Mouse (Mus musculus) c-Kit-positive CD71-positive TER-119-negative erythroid progenitor cells, embryonic 14.5 days (primary cell): ENCODE measurements around the gene Fndc3b.

Experiments
- DNase-seq: peaks from one replicate; pipeline ENCODE4 v3.0.0-alpha.2; 2013; ENCODE audit warnings: low read depth

Fndc3b gene

DNA sequence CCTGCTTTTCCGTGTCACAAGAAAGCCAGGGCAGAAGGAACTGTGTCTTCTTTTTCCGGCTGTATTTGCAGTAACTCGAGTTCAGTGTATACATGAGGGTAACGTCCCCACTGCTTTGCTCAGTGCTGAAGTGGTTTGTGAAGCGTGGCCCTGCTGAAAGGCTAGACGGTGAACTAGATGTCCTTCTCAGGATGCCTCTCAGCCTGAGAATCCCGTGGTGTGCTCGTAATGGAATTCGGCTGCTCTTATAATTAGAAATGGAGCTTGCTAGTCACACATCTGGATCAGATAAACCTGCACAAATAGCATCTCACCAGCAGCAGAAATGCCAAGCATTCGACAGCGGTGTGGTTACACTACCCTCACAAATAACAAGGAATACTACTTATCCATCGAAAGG, 40.7 kb downstream of the Fndc3b start:
- no peak for DNase-seq

DNA sequence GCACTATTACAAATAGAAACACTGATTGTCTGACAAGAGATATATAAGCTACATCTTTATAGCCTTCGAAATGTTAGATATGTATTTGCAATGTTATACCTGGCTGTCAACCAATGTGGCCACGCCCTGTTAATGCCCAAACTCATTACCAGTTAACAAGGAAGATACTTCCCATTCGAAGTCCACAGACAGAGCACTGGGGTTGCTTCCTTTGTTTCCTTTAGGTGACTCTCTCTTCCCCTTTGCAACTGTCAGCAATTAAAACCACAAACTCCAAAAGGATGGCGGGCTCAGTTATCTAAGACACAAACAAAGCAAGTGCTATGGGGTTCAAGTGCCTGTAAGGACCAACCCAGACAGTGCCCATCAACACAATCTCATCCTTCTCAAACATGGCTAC, 43.8 kb downstream of the Fndc3b start:
- DNase-seq = no peak

DNA sequence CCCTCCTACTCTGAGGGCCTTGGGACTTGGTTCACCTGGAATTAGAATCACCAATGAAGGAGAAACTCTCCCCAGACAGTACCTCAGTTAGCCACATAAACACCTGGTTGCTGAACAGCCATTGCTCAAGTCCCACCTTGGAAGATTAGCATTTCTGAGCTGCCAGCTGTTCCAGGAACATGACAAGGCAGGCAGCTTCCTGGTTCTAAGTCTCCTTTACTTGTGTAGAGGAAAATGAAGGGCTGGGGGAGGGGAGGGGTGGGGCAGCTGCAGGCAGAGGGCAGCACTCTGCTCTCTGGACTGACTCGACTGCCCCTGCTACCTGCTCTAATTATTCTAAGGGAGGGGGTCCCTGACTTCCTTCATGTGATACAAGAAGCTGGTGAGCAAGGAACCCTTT, 45.8 kb downstream of the Fndc3b start:
- DNase-seq = no peak

DNA sequence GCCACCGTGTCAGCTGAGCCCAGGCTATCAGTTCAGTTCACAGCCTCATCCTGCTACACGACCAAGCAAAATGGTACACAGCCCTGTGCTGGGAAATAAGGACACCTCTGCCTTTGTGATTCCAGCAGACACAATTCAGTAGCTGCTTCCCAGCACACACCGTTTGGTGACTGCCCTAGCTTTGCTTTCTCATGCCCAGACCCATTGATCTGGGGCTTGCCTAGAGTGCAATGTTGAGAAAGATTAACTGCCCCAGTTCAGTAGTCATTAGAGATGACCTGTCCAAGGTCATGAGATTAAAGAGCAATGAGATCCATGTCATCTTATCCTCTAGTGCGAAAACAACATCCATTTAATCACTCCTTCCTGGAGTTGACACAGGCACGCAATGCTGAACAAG, 47.9 kb downstream of the Fndc3b start:
- no peak for DNase-seq

DNA sequence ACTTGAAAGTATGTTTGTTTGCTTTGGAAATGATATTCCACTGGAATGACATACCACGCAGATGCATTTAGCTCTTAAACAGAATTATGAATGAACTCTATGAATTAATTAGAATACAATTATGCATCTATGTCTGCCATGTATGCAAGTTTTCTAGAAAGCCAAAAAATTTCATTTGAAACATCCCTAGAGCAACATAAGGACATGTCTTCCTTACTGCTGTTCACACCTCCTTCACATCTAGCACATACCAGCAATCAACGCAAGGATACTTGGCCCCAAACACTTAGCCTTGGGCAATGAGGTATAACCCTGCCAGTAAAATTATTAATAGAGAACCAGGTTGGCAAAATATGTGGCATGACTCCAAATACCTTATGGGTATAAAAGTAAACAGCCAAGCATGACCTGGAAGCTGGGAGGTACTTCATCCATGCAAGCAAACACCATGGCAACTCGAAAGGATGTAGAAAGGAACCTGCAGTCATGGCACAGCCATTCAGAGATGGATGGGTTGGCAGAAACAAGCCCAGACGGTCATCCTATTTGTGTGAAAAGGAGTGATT, 52.8 kb downstream of the Fndc3b start:
- DNase-seq = no peak

DNA sequence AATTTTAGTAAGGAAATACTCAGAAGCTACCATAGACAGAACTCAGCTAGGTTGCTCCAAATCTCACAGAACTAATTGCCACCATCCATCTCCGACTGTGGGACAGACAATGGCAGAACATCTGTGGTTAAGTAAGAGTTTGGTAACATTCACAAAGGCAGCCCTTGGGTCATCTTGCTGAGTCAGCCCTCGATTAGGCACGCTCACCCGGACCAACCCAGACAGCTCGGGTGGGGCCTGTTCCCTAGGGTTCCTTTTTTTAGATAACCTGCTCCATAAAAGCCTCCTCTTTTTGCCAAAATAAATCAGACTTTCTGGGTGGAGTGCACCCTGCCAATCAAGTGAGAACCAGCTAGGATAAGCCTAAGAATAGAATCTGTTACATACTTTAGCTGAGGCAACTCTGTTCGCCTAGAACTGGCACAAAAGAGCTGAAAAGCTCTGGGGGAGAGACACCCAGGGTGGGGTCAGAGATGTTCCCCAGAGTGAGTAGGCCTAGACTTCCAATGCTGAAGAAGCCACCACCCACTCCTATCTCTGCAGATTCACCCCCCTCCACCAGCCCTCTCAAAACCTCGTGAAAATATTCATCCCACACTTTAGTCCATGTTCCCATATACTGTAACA, 54.2 kb downstream of the Fndc3b start:
- DNase-seq = no peak

DNA sequence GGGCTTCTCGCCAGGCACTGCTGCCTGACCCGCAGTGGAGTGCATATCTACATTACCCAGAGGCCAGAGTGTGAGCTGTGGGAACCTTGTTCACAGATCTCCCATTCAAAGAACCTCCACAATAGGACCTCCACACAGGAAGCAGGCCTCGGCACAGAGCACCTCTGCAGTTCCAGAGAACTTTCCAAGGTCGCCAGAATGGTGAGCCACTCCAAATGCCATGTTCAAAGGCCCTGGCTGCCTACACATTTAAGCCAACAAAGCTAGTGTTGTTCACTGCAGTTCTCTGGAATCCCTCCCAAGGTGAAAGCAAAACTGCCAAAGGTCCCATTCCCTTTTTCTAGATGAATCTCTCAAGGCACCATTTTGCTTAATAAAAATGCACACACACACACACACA, 55.4 kb downstream of the Fndc3b start:
- DNase-seq = no peak

DNA sequence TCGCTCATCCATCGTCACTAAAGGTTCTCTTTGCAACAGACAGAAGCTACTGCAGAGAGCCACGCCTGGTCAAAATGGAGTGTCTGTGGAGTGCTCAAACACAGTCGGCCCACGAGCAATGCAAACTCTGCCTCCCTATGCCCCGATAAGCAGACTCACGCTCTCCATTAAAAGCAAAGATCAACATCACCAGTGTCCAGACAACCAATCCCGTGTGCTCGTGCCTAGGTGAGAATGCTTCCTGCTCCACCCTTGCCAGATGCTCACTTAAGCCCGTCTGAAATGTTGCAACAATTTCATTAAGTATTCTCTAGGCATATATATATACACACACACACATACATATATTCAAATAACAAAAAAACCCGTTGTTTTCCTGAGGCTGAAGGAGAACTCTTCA, 56.1 kb downstream of the Fndc3b start:
- DNase-seq = no peak

DNA sequence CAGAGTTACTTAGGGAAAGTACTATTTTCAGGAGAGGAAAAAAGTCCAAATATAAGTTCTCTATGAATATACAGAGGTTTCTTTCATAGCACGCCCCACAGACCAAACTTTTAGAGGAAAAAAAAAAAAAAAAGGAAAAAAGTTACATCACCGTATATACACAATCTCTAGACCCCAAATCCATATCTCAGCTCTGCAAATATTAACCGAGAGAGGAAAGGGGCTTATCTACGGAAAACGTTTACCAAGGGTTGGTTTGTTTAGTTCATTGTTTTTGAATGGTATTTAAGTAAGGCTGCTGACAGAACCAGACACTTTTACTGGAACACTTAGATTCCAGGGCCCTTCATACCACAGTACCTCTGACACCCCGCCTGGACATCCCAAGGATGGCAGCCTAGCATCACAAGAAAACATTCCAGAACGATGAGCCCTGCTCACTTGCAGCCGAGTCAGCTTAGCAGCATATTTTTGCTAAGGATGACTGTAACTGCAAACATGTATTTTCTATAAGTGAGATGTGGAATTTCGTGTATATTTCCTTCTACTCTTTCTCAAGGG, 58.6 kb downstream of the Fndc3b start:
- no peak for DNase-seq

DNA sequence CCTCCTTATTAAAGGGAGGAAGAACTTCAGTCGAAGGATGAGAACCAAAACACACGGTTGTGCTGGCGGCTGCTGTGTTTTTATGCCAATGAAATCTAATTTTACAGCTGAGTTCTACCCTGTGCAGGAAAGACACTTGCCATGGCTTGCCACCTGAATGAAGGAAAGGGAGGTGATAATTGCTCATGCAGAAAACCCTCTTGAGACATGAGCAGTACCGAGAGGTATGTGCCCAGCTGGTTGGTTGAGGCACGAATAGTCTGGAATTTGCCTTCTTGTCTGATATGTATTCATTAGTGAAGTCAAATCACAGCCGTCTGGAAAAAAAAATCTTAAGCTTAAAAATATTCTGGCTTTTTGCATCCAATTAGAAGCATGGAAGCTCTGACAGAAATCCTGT, 59.4 kb downstream of the Fndc3b start:
- DNase-seq = no peak

DNA sequence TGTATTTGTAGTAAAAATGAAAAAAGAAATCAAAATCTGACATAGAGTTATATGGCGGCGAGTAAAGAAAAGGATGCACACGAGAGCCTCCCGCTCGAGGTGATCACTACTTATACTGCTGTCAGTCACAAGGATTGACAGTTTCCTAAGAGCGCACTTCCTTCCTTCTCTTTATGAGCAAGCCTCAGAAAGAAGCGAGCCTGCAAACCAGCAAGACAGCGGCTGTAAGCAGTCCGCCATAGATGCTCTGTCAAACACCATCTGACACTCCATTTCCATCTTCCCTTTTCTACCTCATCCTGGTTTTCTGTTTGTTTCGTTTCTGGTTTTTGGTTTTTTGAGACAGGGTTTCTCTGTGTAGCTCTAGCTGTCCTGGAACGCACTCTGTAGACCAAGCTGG, 61.0 kb downstream of the Fndc3b start:
- no peak for DNase-seq

DNA sequence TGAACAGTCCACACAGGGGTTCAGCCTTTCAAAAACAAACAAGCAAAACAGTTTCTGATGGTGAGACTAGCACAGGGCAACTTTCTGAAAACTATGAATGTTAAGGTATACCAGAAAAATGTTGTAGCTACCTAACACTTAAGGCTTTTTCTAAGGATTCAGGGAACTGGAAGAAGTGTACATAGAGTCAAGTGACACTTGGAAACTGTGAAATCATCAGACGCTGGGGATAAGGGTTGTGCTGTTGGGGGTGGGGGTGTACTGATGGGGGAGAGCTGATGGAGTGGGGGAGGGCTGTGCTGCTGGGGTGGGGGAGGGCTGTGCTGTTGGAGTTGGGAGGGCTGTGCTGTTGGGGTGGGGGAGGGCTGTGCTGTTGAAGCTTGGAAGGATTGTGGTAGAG, 61.8 kb downstream of the Fndc3b start:
- no peak for DNase-seq

DNA sequence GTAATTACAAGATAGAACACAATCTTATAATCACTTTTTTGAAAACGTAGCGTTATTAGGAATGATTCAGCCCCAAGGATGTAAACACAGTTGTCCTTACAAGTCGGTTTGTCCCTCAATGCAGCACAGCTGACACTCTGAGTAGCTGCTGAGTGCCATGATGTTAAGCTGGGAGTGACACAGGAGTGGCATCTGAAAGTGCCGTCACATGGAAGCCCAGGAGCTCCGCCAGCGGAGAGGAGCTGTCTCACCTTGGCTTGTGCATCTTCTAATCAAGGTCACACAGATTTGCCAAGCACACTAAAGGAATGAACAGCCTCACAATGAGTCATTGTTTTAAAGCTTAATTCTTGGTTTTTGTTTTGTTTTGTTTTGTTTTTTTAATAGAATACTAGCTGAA, 68.7 kb downstream of the Fndc3b start:
- no peak for DNase-seq

DNA sequence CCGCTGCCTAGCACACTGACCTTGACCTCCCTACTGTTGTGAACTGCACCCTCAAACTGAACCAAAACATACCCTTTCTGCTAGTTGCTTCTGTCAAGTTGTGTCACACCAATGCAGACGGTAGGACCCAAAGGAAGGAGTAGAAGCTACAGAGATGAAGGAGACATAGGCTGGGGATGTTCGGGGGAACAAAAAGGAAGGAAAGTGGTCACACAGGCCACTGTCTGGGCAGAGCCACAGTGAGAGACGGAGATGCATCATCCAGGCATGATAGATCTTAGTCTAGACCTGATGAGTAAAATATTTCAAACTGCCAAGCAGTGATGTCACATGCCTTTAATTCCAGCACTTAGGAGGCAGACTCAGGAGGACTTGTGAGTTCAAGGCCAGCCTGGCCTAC, 71.4 kb downstream of the Fndc3b start:
- DNase-seq = no peak

DNA sequence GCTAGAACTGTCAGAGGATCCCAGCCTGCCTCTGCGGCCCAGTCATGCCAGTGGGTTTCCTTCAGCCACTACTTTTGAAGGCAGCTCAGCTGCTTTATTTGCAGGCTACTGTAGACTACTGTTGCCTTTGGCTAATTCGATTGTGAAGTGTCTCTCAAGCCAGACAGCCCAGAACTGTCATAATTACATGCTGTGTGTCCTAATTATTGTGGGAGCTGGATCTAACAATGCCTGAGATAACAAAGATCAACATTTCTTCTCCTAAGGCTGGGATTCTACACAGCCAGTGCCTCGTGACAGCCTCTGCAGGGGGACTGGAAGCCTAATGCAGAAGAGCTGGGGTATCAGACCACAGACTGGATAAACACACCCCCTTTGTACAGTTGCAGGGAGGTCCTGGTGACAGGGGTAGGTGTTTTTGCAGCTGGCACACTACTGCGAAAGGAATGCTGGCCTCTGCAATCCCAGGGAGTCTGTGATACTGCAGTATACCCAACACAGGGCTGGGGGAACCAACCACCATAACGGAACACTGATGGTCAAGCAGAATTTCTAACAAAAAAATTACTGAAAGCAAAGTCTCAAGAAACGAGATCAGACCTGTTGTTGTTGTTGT, 74.0 kb downstream of the Fndc3b start:
- DNase-seq = no peak

DNA sequence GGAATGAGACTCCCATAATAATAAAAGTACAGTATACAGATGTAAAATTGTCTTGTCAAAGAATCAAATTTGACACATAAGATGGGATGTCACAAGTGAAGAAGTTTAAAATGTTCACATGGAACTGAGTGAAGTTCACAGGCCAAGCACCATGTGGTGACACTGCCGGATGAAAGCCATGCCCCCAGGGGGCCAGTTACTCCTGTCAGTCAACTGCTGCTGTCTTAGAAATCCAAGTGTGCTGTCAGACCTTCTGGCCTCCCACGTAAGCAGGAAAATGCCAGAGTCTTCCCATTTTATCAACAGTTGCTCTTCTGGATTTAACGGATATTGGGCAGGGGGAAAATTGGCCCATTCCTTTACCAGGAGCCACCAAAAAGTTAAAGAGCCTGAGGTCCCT, 75.3 kb downstream of the Fndc3b start:
- DNase-seq = no peak

DNA sequence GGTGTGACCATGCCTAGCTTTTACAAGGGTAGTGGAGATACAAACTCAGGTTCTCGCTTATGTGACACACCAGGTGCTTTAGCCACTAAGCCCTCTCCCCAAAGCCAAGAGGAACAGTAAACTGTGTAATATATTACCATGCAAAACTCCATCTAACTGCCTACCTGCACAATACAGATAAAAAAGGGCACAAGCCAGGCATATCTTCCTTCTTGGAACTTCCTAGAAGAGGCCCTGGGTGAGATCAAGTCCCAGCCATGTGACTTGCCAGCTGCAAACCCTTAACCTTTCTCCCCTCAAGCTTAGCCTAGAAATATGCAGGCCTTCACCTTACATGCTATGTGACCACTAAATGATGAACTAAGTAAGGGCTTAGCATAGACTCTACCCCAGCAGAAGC, 78.2 kb downstream of the Fndc3b start:
- no peak for DNase-seq

DNA sequence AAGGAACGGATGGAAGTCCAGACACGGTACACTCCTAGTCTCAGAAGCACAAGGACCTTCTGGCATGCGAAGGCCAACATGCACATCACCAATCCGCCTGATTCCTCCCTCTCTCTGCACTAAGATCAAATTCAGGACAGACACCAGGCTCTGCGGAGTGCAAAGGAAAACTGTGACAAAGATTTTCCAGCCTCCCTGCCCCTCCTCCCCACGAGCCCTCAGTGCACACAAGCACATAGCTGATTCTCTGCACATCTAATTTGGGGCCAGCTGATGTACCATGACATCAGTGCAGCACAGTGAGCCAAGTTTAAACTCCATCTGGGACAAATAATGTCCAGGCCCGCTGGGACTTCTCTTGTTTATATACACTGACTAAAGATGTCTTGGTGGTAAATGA, 80.0 kb downstream of the Fndc3b start:
- DNase-seq = no peak

DNA sequence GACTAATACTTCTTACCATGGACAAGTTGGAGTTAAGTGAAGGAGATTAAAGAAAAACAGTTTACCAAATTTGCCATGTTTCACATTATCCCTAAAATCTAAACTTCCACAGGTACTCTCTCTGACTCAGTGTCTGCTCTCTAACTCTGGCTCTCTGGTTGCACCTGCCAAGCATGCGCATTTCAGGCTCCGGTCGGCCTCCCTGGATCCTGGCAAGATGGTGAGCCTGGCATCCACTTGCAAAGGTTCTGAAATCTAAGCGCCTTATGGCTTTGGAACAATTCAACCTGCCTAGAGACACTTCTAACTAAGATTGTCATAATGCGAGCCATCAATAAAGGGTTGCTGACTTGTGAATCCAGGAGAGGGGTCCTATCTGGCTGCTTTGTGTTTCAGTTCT, 81.4 kb downstream of the Fndc3b start:
- DNase-seq = no peak

DNA sequence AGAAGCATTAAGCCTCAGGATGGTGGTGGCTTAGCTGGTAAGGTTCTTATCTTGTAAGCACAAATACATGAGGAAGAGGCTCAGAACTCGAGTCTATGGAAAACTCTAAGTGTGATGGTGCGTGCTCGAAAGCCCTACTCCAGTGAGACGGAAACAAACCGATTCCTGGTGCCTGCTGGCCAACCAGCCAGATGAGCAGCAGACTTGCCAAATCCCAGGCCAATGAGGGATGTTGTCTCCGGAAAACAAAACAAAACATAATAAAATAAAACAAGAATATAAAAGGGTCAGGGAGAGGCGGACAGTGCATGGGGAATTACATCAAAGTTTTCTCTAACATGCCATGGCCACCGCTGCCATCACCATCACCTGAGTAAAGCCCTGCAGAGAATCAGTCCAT, 84.8 kb downstream of the Fndc3b start:
- DNase-seq = no peak

DNA sequence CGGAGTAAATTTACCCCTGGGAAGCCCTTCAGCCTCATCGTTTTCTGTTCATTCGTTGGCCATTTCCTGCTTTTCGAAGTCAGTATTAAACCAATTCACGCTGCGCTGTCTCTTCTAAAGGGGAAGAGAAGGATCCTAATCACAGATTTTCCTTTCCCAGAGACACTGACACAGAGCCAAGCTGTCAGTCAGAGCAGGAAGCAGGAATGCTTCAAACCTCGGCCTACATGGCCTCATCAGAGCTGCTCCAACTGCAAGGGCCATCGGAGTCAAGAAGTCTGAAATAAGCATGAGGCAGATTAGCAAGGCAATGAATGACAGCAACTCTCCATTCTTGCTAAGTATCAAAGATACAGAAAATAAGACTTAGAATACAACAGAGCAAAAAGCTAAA, 85.5 kb downstream of the Fndc3b start:
- DNase-seq = no peak

DNA sequence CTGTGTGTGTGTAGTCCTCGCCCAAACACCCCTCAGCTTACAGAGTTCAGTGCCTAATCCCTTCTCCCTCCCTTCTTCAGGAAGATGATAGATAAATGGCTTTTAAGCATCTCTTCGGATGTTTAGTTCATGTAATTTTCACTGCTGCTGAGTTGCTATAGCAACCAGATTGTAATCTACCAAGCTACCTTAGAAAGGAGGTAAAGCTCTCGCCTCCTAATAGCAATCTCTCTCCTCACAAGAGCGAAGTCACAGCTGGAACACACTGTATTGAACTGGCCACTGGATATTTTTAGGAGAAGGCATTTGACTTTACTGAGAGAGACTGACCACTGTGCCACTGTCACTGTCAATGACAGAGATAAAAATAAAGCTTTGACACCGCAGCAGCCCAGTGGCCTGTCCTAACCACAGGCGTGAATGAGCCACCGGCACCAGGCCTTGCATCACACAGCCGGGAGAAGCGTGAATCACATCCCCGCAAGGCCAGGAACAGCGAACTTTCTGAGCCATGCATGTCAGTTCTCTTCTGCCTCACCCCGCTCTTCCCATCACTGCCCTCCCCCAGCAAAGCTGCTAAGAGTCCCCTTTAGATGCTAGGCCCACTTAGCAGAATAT, 86.0 kb downstream of the Fndc3b start:
- DNase-seq = no peak

DNA sequence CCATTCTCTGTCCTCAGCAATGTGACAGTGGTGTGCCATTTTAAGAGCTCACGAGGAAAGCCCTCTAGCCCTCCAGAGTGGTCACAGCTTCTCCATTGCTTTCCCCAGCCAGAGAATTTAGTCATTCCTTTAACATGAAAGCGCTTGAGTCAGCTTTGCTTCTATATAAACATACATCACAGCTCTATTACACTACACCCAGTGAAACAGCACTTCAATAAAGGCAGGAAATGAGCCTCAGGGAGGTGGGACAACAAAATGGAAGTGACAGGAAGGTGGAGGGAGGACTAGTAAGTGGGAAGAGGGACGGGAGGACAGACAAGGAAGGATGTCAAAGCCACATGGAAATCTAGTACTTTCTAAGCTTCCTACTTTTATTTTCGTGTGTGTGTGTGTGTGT, 88.7 kb downstream of the Fndc3b start:
- DNase-seq = no peak
